Mouse (Mus musculus) right cerebral cortex, postnatal 36 days (tissue): ENCODE data around the gene Mak.
"Not testable (repeated sequence)": the region's sequence is repeated elsewhere in the genome, so short reads cannot be mapped to it uniquely, and the experiment has no call there.

Experiments used
- DNase-seq, 2 experiments: peaks; one replicate each; pipeline ENCODE4 v3.0.0; 2022; ENCODE audit warnings: low spot score in 2 of 2, mixed read lengths in 1 of 2

The Mak gene

GRCm38 (mm10) chr13:40998537-40998936, 81.0 kb downstream of the Mak start:
- DNase-seq, result not testable (repeated sequence)

GRCm38 (mm10) chr13:40994487-40995263, 84.8 kb downstream of the Mak start:
- no peak for DNase-seq

- no peak for DNase-seq
These were observed 91.1 kb downstream of the Mak start for GRCm38 (mm10) chr13:40988418-40988817.

GRCm38 (mm10) chr13:40987608-40988303, 91.8 kb downstream of the Mak start:
- not testable (repeated sequence) for DNase-seq

GRCm38 (mm10) chr13:40986081-40986480, 93.4 kb downstream of the Mak start:
- DNase-seq, result no peak

- no peak for DNase-seq
These were observed 96.7 kb downstream of the Mak start for GRCm38 (mm10) chr13:40982759-40983158.

GRCm38 (mm10) chr13:40979321-40979720, 100.2 kb downstream of the Mak start:
- no peak for DNase-seq

GRCm38 (mm10) chr13:40978652-40979051, 100.9 kb downstream of the Mak start:
- DNase-seq, result no peak

- peak in 1 of 2 experiments; percentile 7 for DNase-seq
These were observed 101.9 kb downstream of the Mak start for GRCm38 (mm10) chr13:40977609-40978008.
